8 mouse cellular contexts compared by ENCODE assay signal in the genomic region with DNA sequence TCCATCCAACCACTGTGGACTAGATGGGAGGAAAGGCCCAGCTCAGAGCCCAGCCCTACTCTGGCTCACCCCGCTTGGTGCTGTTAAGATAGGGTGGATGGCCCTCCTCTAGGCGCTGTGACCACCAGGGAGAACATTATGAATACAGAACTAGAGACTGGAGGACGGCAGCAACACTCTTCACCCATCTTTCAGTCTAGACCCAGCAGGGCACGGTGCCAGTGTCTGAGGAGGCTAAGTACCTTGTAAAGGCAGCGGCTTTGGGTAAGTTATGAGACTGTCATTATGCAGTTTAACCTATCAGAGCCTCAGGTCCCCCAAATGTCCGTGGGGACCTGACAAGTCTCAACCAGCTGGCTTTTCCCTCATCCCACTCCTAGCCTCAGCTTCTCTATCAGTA. TPM values are rescaled to one million over a fixed set of nuclear protein-coding genes. Genes with fewer than 3 reads are reported as not detected.
DNase-seq lines count a peak whose midpoint lies in the region; ATAC-seq and TF ChIP-seq lines count a peak whose summit lies in the region.

A gene (plus strand): TSS at position 153 of the 400 bp plus-strand sequence.

- H3K27ac ChIP-seq in ES-E14 (ENCODE audit: insufficient read depth, low read depth, low read length, poor library complexity, severe bottlenecking) = no peak within 1 kb of the TSS
- no peak within 1 kb of the TSS for H3K27ac ChIP-seq in forebrain, embryonic 16.5 days (ENCODE audit: low read length)
- H3K27ac ChIP-seq in intestine, embryonic 15.5 days = no peak within 1 kb of the TSS

- peaks cover 3% of the 10 kb centered on the region for H3K4me1 ChIP-seq in erythroblast, embryonic 14.5 days (ENCODE audit: control insufficient read depth)
- peaks cover 0 to 2% of the 10 kb centered on the region in 2 experiments; a peak in 1 of 4 replicates for H3K4me1 ChIP-seq in ES-E14 (ENCODE audit: control insufficient read depth in 2 of 2, insufficient read depth in 2 of 2, low read length in 2 of 2, poor library complexity in 1 of 2)
- 0 out of 2 replicates have a peak, but pooled peaks cover 7% of the 10 kb centered on the region for H3K4me1 ChIP-seq in forebrain, embryonic 16.5 days (replicated peaks; ENCODE audit: control insufficient read depth, insufficient read depth, low read length)
- peaks cover 35% of the 10 kb centered on the region for H3K4me1 ChIP-seq in intestine, embryonic 15.5 days (replicated peaks)

- peaks cover 29% of the 10 kb centered on the region for H3K27me3 ChIP-seq in erythroblast, embryonic 14.5 days (ENCODE audit: control insufficient read depth)
- no peaks in the 10 kb centered on the region for H3K27me3 ChIP-seq in forebrain, embryonic 16.5 days (replicated peaks; ENCODE audit: control insufficient read depth, insufficient read depth, low read length)
- no peaks in the 10 kb centered on the region for H3K27me3 ChIP-seq in intestine, embryonic 15.5 days (replicated peaks)

- ATAC-seq in erythroblast, adult 5-6 weeks (replicated peaks; ENCODE audit: low FRiP score, poor library complexity, severe bottlenecking) = no peak
- peak; percentile 4 for ATAC-seq in forebrain, embryonic 16.5 days
- no peak for ATAC-seq in intestine, embryonic 15.5 days

- 45% methylated on average over 6 of the region's 6 CpGs for WGBS in forebrain, embryonic 16.5 days
- WGBS in intestine, embryonic 15.5 days = 41% methylated on average over 6 of the region's 6 CpGs

- no peaks in the 10 kb centered on the region for H3K36me3 ChIP-seq in erythroblast, embryonic 14.5 days (ENCODE audit: control insufficient read depth)
- H3K36me3 ChIP-seq in ES-E14 (ENCODE audit: control insufficient read depth, insufficient read depth, low read length, poor library complexity, severe bottlenecking) = no peaks in the 10 kb centered on the region
- no peaks in the 10 kb centered on the region for H3K36me3 ChIP-seq in forebrain, embryonic 16.5 days (ENCODE audit: control insufficient read depth, insufficient read depth)
- H3K36me3 ChIP-seq in intestine, embryonic 15.5 days = no peaks in the 10 kb centered on the region

- peak within 1 kb of the TSS; percentile 68 for H3K9ac ChIP-seq in ES-E14 (ENCODE audit: insufficient read depth, low read depth, low read length, poor library complexity, severe bottlenecking)
- H3K9ac ChIP-seq in forebrain, embryonic 16.5 days (replicated peaks; ENCODE audit: low read depth, low read length) = peak within 1 kb of the TSS; percentile 69
- peak within 1 kb of the TSS; percentile 50 for H3K9ac ChIP-seq in intestine, embryonic 15.5 days

- no peaks in the 10 kb centered on the region for H3K9me3 ChIP-seq in erythroblast, embryonic 14.5 days (ENCODE audit: control insufficient read depth, low read length)
- H3K9me3 ChIP-seq in ES-E14 (ENCODE audit: control insufficient read depth, insufficient read depth, low read depth, low read length) = no peaks in the 10 kb centered on the region
- no peaks in the 10 kb centered on the region for H3K9me3 ChIP-seq in forebrain, embryonic 16.5 days (ENCODE audit: control insufficient read depth, low read length)
- no peaks in the 10 kb centered on the region for H3K9me3 ChIP-seq in intestine, embryonic 15.5 days

- peak within 1 kb of the TSS; percentile 94 for H3K4me2 ChIP-seq in forebrain, embryonic 16.5 days (ENCODE audit: low read length)
- H3K4me2 ChIP-seq in intestine, embryonic 15.5 days (replicated peaks) = peak within 1 kb of the TSS; percentile 92

- H3K4me3 ChIP-seq in erythroblast, embryonic 14.5 days (replicated peaks) = peak within 1 kb of the TSS; percentile 30
- peak within 1 kb of the TSS; percentile 51 to 72 for H3K4me3 ChIP-seq in ES-E14 (ENCODE audit: insufficient read depth in 1 of 2, low read depth in 1 of 2, low read length in 2 of 2, poor library complexity in 1 of 2, severe bottlenecking in 1 of 2)
- H3K4me3 ChIP-seq in forebrain, embryonic 16.5 days (replicated peaks; ENCODE audit: low read length) = peak within 1 kb of the TSS; percentile 58
- H3K4me3 ChIP-seq in intestine, embryonic 15.5 days (replicated peaks) = peak within 1 kb of the TSS; percentile 58

- no peak for DNase-seq in ES-E14 (ENCODE audit: low read depth, low spot score)
- peak; percentile 20 for DNase-seq in naive thymus-derived CD4-positive, alpha-beta T cell, adult 2 months (ENCODE audit: low read depth)
- DNase-seq in left cerebral cortex, adult 8-10 months (ENCODE audit: low spot score in 2 of 2) = no peak
- no peak for DNase-seq in layer of hippocampus, adult 18-20 months (ENCODE audit: low spot score in 2 of 2)

- in situ Hi-C loops in ES-E14 (cut with MboI; ENCODE audit: low sequenced_read_pairs in 2 of 2, unreplicated experiment in 2 of 2) = loop anchor here in 1 of 2 experiments (25.0 kb wide), 1 partner anchor 198 kb away; no protein-coding TSS in a partner anchor

TF ChIP-seq in ES-E14, 5 proteins besides CTCF, POLR2A, EP300 and RAD21:
- TF ChIP-seq ZC3H11A (IDR thresholded peaks at IDR 0.05; ENCODE audit: borderline replicate concordance, low read depth, low read length) (no peak), MAFK (IDR thresholded peaks at IDR 0.05; ENCODE audit: insufficient read depth, low read depth, low read length) (no peak), HCFC1 (IDR thresholded peaks at IDR 0.05; ENCODE audit: borderline replicate concordance, insufficient read depth, low read length) (no peak), ZNF384 (IDR thresholded peaks at IDR 0.05; ENCODE audit: low read depth, low read length) (no peak), CHD2 (IDR thresholded peaks at IDR 0.05; ENCODE audit: low read depth, low read length) (no peak)
TF ChIP-seq in ES-E14: peak in this region for 0.

RNA-seq across cellular contexts. Expression of the gene that starts here (rescaled TPM):
- 0.03 and 0.19 TPM in 2 replicates for polyA plus RNA-seq in erythroblast, embryonic 14.5 days (2012)
- not detected in 2 replicates for total RNA-seq in erythroblast, adult 5-6 weeks (2015; ENCODE audit: low replicate concordance)
- not detected in 2 replicates for total RNA-seq in erythroblast, adult 5-6 weeks (2017; ENCODE audit: low replicate concordance)
- total RNA-seq in ES-E14 (2012; rRNA removed) = 0.48 and 0.62 TPM in 2 replicates
- 2.6 and 2.8 TPM in 2 replicates for polyA plus RNA-seq in forebrain, embryonic 16.5 days (2015; fragmentation: Nextera tagmentation; extraction: Ambion mirVana)
- polyA plus RNA-seq in intestine, embryonic 15.5 days (2015; fragmentation: Nextera tagmentation; extraction: Ambion mirVana) = 12.4 and 12.5 TPM in 2 replicates
- total RNA-seq in left cerebral cortex, adult 8-10 months (2022) = 1 to 10 TPM; 4.1 to 6.4 (median 4.7) TPM
- 1 to 10 TPM; 1.6 to 2.5 TPM for total RNA-seq in layer of hippocampus, adult 18-20 months (2021)
